Mouse (Mus musculus) liver, embryonic 13.5 days (tissue): ENCODE results near the gene Il1rl2. TPM values are rescaled to one million over a fixed set of nuclear protein-coding genes. Genes with fewer than 3 reads are reported as not detected.

Source experiments
- ATAC-seq: fragments of 200-750 bp; cut with Nextera tagmentation; 2 replicates; pipeline ENCODE4 v1.8.0; 2017; ENCODE audit warnings: low read depth, mild to moderate bottlenecking, moderate number of reproducible peaks, moderate library complexity
- DNase-seq: peaks from one replicate; pipeline ENCODE4 v3.0.0; 2022
- H3K27ac ChIP-seq: fragments of 300-500 bp; sonication (generic); 2 replicates; pipeline ENCODE4 v1.5.1; 2015; ENCODE audit warnings: moderate library complexity, mild to moderate bottlenecking, inconsistent platforms
- H3K27me3 ChIP-seq: fragments of 300-500 bp; sonication (generic); 2 replicates; pipeline ENCODE4 v1.6.1; 2015; ENCODE audit warnings: mild to moderate bottlenecking, inconsistent platforms
- H3K36me3 ChIP-seq: fragments of 300-500 bp; sonication (generic); 2 replicates; pipeline ENCODE4 v1.6.1; 2015; ENCODE audit warnings: mild to moderate bottlenecking, inconsistent platforms
- H3K4me1 ChIP-seq: fragments of 300-500 bp; sonication (generic); replicated peaks from 2 replicates; pipeline ENCODE4 v1.6.1; 2015; ENCODE audit warnings: inconsistent platforms
- H3K4me2 ChIP-seq: fragments of 300-500 bp; sonication (generic); 2 replicates; pipeline ENCODE4 v1.6.1; 2015; ENCODE audit warnings: inconsistent platforms, mild to moderate bottlenecking, moderate library complexity
- H3K4me3 ChIP-seq: fragments of 300-500 bp; sonication (generic); replicated peaks from 2 replicates; pipeline ENCODE4 v1.5.1; 2015; ENCODE audit warnings: mild to moderate bottlenecking, inconsistent platforms
- H3K9ac ChIP-seq: fragments of 300-500 bp; sonication (generic); 2 replicates; pipeline ENCODE4 v1.6.1; 2015; ENCODE audit warnings: mild to moderate bottlenecking, inconsistent platforms
- H3K9me3 ChIP-seq: fragments of 300-500 bp; sonication (generic); replicated peaks from 2 replicates; pipeline ENCODE4 v1.6.1; 2016; ENCODE audit warnings: inconsistent platforms
- WGBS: fragments of 180-500 bp; shearing (Covaris S2); methylation state at CpG from one replicate; pipeline ENCODE4 v1.1.7; 2015; ENCODE audit not compliant: insufficient replicate concordance; 5-methylcytosine and 5-hydroxymethylcytosine counted together
- polyA plus RNA-seq: library from polyadenylated mRNA; unstranded; fragments of >200 nt; fragmentation: Nextera tagmentation; extraction: Ambion mirVana; gene quantifications from 2 replicates; pipeline ENCODE4 v1.2.1, GENCODE M21; 2015

The Il1rl2 gene
- polyA plus RNA-seq, 1 experiment from 2014 or later = 1.4 TPM

- 3% methylated on average over 22 of the region's 22 CpGs for WGBS
- Histone ChIP-seq H3K4me2 (peak overlapping the region; percentile 77), H3K27ac (no peak overlapping the region), H3K4me3 (peak overlapping the region; percentile 57), H3K36me3 (no peaks in the 10 kb centered on the region), H3K4me1 (peaks cover 47% of the 10 kb centered on the region), H3K9me3 (no peaks in the 10 kb centered on the region), H3K27me3 (peaks cover 23% of the 10 kb centered on the region), H3K9ac (peak overlapping the region; percentile 55)
- DNase-seq = no peak
- peak; percentile 44 for ATAC-seq
Measured at GRCm38 (mm10) chr1:40324955-40325702, 719 bp downstream of the Il1rl2 start.

GRCm38 (mm10) chr1:40325711-40326327 lies 1.4 kb downstream of the Il1rl2 start:
- H3K27ac ChIP-seq = no peak overlapping the region
- peaks cover 23% of the 10 kb centered on the region for H3K27me3 ChIP-seq
- peak overlapping the region; percentile 55 for H3K9ac ChIP-seq
- H3K4me3 ChIP-seq = peak overlapping the region; percentile 57
- peaks cover 47% of the 10 kb centered on the region for H3K4me1 ChIP-seq
- H3K4me2 ChIP-seq = peak overlapping the region; percentile 77
- no peaks in the 10 kb centered on the region for H3K36me3 ChIP-seq
- DNase-seq (no peak), ATAC-seq (peak; percentile 27; the same call in 1 of the 2 replicates)
- H3K9me3 ChIP-seq = no peaks in the 10 kb centered on the region
- 18% methylated on average over 29 of the region's 29 CpGs for WGBS

- 60% methylated on average over 3 of the region's 3 CpGs for WGBS
Measured at GRCm38 (mm10) chr1:40327604-40328003, 3.2 kb downstream of the Il1rl2 start.

GRCm38 (mm10) chr1:40329526-40329925 lies 5.1 kb downstream of the Il1rl2 start:
- Histone ChIP-seq H3K36me3 (no peaks in the 10 kb centered on the region), H3K4me2 (no peak overlapping the region), H3K4me1 (peaks cover 19% of the 10 kb centered on the region), H3K27ac (no peak overlapping the region), H3K4me3 (no peak overlapping the region), H3K9ac (peak overlapping the region; percentile 41; the same call in 1 of the 2 replicates), H3K9me3 (no peaks in the 10 kb centered on the region), H3K27me3 (peaks cover 19% of the 10 kb centered on the region)
- WGBS = 36% methylated on average over 1 of the region's 1 CpGs
- no peak for ATAC-seq
- DNase-seq = no peak

More at GRCm38 (mm10) chr1:40327604-40328003, 3.2 kb downstream of the Il1rl2 start:
- peaks cover 23% of the 10 kb centered on the region for H3K27me3 ChIP-seq
- no peak overlapping the region for H3K4me2 ChIP-seq
- no peaks in the 10 kb centered on the region for H3K9me3 ChIP-seq
- no peak for DNase-seq
- no peak for ATAC-seq
- H3K36me3 ChIP-seq = no peaks in the 10 kb centered on the region
- H3K4me1 ChIP-seq = peaks cover 35% of the 10 kb centered on the region
- H3K4me3 ChIP-seq = no peak overlapping the region
- H3K27ac ChIP-seq = no peak overlapping the region
- no peak overlapping the region for H3K9ac ChIP-seq

- no peak overlapping the region for H3K27ac ChIP-seq
- WGBS = 73% methylated on average over 8 of the region's 8 CpGs
- peaks cover 18% of the 10 kb centered on the region for H3K27me3 ChIP-seq
- H3K4me2 ChIP-seq = no peak overlapping the region
- H3K9ac ChIP-seq = no peak overlapping the region
- no peaks in the 10 kb centered on the region for H3K36me3 ChIP-seq
- ATAC-seq (no peak), DNase-seq (no peak)
- H3K4me1 ChIP-seq = peaks cover 15% of the 10 kb centered on the region
- no peaks in the 10 kb centered on the region for H3K9me3 ChIP-seq
- H3K4me3 ChIP-seq = no peak overlapping the region
Measured at GRCm38 (mm10) chr1:40330181-40330580, 5.8 kb downstream of the Il1rl2 start.

- Histone ChIP-seq H3K27ac (no peak overlapping the region), H3K4me2 (no peak overlapping the region), H3K36me3 (no peaks in the 10 kb centered on the region), H3K9ac (no peak overlapping the region), H3K4me3 (no peak overlapping the region), H3K4me1 (peaks cover 8% of the 10 kb centered on the region; the same call in 1 of the 2 replicates), H3K27me3 (no peaks in the 10 kb centered on the region), H3K9me3 (no peaks in the 10 kb centered on the region)
- DNase-seq (no peak), ATAC-seq (no peak)
- 55% methylated on average over 1 of the region's 1 CpGs for WGBS
Measured at GRCm38 (mm10) chr1:40339346-40339745, 14.9 kb downstream of the Il1rl2 start.

GRCm38 (mm10) chr1:40340102-40340501 lies 15.7 kb downstream of the Il1rl2 start:
- no peaks in the 10 kb centered on the region for H3K36me3 ChIP-seq
- peak; percentile 51 for ATAC-seq
- H3K4me1 ChIP-seq = peaks cover 8% of the 10 kb centered on the region; the same call in 1 of the 2 replicates
- no peak overlapping the region for H3K9ac ChIP-seq
- no peak overlapping the region for H3K4me3 ChIP-seq
- no peaks in the 10 kb centered on the region for H3K27me3 ChIP-seq
- H3K9me3 ChIP-seq = no peaks in the 10 kb centered on the region
- no peak overlapping the region for H3K4me2 ChIP-seq
- no peak for DNase-seq
- WGBS = 40% methylated on average over 4 of the region's 4 CpGs
- no peak overlapping the region for H3K27ac ChIP-seq

GRCm38 (mm10) chr1:40352158-40352903 lies 27.9 kb downstream of the Il1rl2 start:
- DNase-seq = peak; percentile 38
- 33% methylated on average over 4 of the region's 4 CpGs for WGBS
- Histone ChIP-seq H3K36me3 (no peaks in the 10 kb centered on the region), H3K9ac (no peak overlapping the region), H3K4me1 (peaks cover 34% of the 10 kb centered on the region), H3K27ac (peak overlapping the region; percentile 34; the same call in 1 of the 2 replicates), H3K4me2 (no peak overlapping the region), H3K9me3 (no peaks in the 10 kb centered on the region), H3K4me3 (no peak overlapping the region), H3K27me3 (no peaks in the 10 kb centered on the region)
- ATAC-seq = peak; percentile 88

- H3K4me3 ChIP-seq = no peak overlapping the region
- H3K27ac ChIP-seq = peak overlapping the region; percentile 34; the same call in 1 of the 2 replicates
- 53% methylated on average over 2 of the region's 2 CpGs for WGBS
- no peak overlapping the region for H3K9ac ChIP-seq
- H3K4me1 ChIP-seq = peaks cover 34% of the 10 kb centered on the region
- DNase-seq (no peak), ATAC-seq (no peak)
- no peaks in the 10 kb centered on the region for H3K9me3 ChIP-seq
- H3K36me3 ChIP-seq = no peaks in the 10 kb centered on the region
- no peaks in the 10 kb centered on the region for H3K27me3 ChIP-seq
- H3K4me2 ChIP-seq = no peak overlapping the region
Measured at GRCm38 (mm10) chr1:40352904-40353286, 28.5 kb downstream of the Il1rl2 start.

GRCm38 (mm10) chr1:40354665-40355064 lies 30.3 kb downstream of the Il1rl2 start:
- ATAC-seq = no peak
- no peak for DNase-seq
- H3K4me1 ChIP-seq = peaks cover 52% of the 10 kb centered on the region
- H3K9me3 ChIP-seq = no peaks in the 10 kb centered on the region
- H3K27me3 ChIP-seq = no peaks in the 10 kb centered on the region
- no peak overlapping the region for H3K9ac ChIP-seq
- no peak overlapping the region for H3K4me2 ChIP-seq
- no peak overlapping the region for H3K27ac ChIP-seq
- no peaks in the 10 kb centered on the region for H3K36me3 ChIP-seq
- WGBS = 65% methylated on average over 3 of the region's 3 CpGs
- no peak overlapping the region for H3K4me3 ChIP-seq

- DNase-seq (no peak), ATAC-seq (no peak)
Measured at GRCm38 (mm10) chr1:40355431-40355843, 31.0 kb downstream of the Il1rl2 start.

More at GRCm38 (mm10) chr1:40355431-40355843, 31.0 kb downstream of the Il1rl2 start:
- H3K9ac ChIP-seq = no peak overlapping the region
- H3K9me3 ChIP-seq = no peaks in the 10 kb centered on the region
- H3K4me3 ChIP-seq = no peak overlapping the region
- H3K4me2 ChIP-seq = no peak overlapping the region
- no peaks in the 10 kb centered on the region for H3K27me3 ChIP-seq
- H3K4me1 ChIP-seq = peaks cover 59% of the 10 kb centered on the region
- no peaks in the 10 kb centered on the region for H3K36me3 ChIP-seq
- 69% methylated on average over 4 of the region's 4 CpGs for WGBS
- no peak overlapping the region for H3K27ac ChIP-seq
